Mouse (Mus musculus) heart, adult 9 months (tissue): Measurements from ENCODE around the gene Ubr4.

Source experiments
- DNase-seq, 2 experiments: peaks; one replicate each; pipeline ENCODE4 v3.0.0; 2022; ENCODE audit warnings: low spot score in 2 of 2

Ubr4 gene

DNA sequence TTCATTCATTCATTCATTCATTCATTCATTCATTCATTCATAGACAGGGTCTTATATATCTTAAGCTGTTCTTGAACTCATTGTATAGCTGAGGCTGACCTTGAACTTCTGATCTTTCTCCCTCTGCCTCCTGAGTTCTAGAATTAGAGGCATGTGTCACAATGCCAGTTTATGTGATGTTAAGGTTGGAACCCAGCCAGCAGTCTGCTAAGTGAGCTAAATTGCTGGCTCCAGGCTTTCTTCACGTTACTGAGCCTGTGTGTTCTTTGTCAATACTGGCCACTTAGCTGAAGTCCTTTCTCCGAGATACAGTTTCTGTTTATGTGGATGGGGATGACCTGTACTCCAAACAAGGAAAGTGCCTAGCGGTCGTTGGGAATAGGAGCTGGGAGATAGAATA, 78.5 kb downstream of the Ubr4 start:
- no peak for DNase-seq

DNA sequence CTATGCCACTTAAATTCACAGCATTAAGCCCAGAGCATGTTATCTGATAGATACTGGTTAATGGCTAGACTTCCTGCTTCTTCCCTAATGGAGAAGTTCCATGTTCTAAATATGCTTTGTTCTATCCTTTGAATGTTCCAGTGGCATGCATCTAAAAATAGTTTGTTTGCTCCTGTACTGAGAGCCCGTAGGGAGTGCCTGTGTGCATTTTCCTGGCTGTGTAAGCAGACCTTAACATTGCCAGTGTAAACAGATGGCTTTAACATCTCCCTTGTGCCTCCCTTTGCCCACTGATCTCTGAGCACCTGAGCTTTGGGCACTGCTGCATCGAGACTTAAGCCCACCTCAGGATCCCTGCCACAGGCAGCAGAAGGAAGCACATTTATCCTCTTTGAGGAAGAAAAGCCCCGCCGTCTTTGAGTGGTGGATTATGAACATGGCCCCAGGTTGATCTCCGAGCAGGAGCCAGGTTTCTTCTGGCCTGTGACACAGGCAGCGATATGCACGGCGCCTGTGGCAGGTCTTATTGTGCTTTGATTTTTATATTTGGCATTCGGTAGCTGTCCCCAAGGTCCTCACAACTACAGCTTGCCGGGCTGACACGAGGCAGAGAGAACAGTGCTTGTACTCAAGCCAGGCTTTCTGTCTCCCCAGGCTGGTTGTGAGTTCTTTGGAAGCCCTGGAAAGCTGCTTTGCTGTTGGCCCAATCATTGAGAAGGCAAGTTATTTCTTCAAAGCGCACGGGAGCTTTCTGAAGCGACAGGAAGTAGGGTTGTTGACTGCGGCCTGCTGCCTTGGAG, 80.8 kb downstream of the Ubr4 start:
- peak; percentile 17 to 35 for DNase-seq

DNA sequence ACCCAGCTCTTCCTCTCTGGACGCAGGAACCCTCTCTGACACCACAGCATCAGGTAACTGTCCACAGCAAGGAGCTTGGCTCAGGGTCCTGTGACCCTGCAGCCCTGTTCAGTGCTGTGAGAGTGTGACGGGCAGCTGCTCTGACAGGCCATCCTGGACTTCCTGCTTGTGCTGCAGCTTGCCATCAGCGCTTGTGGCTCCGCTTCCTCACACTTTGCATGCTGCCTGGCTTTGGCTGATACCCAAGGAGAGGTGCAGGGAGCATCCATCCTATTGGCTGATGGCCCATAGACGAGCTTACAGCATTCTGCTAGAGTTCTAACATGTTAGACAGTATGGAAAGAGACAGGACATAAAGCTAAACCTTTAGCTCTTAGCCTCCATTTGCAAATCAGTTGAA, 88.8 kb downstream of the Ubr4 start:
- no peak for DNase-seq

DNA sequence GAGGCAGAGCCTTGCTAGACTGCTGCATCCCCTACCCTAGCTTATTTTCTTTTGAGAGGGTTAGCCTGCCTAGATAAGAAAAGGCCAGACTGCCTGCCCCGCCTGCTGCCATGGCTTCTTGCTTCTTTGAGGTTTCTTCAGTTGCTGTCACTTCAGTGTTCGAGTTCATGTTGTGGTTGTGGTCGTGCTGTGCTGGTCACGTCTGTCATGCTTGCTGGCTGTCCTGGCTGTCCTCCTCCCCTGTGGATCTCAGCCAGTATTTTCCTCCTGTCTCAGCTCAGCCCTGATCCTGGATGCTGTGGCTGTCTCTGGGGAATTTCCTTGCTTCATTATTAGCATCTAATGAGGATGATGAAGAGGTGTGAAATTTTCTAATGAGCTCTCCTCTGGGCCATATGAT, 89.4 kb downstream of the Ubr4 start:
- no peak for DNase-seq

DNA sequence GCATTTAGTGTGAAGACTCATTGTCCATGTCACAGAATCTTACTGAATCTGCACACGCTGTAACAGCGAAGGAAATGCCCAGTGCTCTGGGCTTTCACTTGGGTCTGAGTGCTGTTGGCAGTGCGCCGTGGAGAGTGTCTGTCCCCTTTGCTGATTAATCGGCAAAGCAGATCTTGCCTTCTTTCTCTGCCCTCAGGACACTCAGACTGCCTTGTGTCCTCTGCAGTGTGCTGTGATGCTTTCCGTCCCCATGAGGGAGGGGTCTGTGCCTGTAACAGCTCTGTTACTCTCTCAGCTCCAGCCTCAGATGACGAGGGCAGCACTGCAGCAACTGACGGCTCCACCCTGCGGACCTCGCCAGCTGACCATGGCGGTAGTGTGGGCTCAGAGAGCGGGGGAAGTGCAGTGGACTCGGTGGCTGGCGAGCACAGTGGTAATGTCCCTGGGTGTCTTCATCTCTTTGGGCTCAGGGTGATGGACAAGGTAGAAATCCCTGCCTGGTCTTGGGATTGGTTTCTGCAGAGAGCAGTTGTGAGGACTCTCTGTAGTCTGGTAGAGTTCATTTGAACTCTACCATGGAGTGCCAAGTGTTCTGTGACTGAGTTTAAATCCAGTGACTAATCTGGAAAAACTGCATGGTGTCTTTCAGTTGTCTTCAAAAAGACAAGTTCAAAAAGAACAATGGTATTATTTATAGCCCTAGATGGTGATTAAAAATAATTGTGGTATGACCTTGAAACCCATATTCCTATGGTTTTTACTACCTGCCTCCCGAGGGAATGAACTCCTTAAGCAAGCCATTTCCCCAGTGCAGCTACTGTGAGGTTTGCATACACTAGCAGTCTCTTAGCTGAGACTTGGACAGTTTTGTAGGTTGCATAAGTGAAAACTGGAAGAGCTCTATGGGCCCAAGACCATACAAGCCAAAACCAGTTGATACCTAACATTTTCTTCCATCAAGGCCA, 90.3 kb downstream of the Ubr4 start:
- no peak for DNase-seq

DNA sequence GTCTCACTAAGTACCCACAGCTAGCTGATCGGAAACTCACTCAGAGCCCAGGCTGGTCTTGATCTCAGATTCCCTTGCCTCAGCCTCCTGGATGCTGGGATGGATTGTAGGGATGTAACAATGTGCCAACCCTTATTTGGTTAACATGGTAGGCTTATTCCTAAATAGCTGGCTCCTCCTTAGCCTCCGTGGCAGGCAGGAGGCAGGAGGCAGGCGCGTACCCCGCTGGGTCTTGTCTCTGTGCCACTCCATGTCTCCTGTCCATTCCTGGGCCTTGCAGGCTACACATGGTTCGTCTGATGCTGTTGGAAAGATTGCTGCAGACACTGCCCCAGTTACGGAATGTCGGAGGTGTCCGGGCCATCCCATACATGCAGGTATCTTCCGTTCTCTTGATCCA, 91.9 kb downstream of the Ubr4 start:
- DNase-seq = no peak

DNA sequence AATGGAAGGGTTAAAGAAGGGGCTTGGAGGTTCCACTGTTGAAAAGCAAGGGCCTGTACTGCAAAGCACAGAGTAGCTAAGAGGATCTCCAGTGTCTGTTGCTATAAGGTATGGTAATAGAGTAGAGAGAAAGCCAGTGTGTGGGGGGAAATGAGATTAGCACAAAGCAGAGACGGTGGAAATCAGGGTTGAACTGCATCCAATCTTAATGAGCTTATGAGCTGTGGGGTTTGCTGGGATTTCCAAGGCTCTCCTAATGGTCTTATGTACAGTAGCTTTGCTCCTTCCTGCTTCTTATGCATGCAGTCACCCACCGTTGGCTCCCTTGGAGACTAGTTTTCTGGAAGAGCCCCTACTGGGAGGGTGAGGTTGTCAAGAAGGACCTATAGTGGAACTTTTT, 93.8 kb downstream of the Ubr4 start:
- no peak for DNase-seq

DNA sequence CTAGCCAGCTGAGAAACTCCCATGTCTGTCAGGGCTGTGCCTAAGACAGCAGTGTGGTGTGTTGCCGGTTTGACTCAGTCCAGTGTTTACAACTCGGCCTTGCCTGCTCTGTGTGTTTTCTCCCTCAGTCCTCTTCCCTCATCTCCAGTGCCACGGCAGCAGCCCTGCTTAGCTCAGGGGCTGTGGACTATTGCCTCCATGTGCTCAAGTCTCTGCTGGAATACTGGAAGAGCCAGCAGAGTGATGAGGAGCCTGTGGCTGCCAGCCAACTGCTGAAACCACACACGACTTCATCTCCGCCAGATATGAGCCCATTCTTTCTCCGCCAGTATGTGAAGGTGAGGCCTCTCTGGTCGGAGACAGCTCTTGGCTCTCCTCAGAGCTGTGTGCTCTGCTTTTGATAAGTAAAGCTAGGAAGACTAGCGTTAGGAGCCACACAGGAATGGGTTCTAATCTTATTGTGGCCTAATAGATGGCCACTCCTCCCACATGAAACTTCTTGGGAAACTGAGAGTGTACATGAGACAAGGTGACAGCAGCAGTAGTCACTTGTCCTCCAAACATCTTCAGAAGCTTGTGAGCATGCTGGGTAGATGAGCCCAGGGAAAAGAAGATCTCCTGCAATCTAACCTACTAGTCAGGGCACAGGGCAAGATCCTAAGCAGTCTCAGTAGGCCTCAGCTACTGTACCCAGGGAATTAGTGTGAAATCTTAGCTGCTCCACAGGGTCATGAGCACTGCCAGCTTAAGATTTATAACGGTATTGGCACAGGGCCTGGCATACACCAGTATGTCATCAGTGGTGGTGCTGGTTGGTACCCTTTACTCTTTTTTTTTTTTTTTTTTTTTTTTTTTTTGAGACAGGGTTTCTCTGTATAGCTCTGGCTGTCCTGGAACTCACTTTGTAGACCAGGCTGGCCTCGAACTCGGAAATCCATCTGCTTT, 94.6 kb downstream of the Ubr4 start:
- DNase-seq = no peak

DNA sequence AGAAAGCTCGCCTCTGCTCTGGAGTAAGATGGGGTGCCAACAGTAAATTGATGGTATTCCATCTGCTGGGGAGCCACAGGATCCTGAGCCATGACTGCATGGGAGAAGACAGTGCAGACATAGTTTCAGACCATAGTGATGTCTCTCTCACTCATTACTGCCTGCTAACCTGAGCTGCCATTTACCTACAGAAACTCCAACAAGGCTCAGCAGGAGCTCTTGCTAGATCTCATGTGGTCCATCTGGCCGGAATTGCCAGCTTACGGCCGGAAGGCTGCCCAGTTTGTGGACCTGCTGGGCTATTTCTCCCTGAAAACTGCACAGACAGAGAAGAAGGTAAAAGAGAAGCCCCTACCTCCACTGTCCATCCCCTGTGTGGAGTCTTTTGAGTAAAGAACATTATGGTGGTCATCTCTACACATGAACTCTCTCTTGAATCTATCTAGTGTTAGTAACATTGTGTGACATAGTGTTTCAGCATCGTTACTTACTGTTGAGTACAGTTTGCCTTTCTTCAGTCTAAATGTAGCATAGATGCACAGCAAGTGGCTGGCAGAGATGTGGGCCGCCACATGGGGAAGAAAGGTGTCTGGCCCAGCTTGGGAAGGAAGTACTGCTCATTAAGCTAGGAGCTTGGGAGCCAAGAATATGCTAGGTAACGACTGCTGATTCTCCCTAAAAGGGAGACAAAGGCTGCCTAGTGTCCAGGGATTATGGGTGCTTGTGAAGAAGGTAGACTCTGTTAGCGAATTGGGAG, 100.7 kb downstream of the Ubr4 start:
- DNase-seq = no peak

DNA sequence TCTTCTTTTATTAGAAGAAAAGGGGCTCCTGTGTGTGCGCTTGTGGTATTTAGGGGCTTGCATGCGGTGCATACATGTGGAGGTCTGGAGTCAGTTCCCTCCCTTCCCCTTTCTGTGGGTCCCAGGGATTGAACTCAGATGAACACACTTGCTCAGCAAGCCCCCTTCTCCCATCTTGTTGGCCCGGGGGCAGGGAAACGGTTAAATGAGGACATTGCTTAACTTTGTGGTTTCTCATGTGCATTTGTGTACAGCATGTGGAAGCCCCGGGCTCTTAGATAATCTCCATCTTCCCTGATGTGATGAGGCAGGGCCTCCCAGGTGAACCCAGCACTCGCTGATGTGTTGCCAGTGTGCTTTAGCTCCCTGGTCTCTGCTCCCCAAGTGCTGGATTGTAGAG, 101.9 kb downstream of the Ubr4 start:
- no peak for DNase-seq

DNA sequence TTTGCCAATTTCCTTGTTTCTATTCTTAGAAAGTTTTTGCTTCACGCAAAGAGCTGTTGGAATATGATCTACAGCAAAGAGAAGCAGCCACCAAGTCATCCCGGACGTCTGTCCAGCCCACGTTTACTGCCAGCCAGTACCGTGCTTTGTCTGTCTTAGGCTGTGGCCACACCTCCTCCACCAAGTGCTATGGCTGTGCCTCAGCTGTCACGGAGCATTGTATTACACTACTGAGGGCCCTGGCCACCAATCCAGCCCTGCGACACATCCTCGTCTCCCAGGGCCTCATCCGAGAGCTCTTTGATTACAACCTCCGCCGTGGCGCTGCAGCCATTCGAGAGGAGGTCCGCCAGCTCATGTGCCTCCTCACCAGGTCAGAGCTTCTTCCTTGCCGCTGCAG, 107.6 kb downstream of the Ubr4 start:
- no peak for DNase-seq

DNA sequence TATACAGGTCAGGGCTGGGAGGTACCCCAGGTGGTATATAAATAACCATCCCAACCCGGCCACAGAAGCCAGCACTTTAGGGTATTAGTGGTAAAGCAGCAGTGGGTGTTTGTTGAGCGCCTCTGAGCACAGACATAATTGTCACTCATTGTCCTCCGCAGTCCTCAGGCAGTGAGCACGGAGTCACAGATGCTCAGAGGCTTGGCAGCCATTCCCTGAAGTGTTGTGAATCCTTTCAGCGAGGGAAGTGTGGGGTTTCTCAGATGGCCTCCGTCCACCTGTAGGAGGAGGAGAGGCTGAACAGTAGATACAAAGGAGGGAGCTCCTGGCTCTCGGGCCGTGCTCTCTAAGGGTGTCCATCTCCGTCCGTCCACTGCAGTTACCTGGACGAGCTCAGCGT, 111.8 kb downstream of the Ubr4 start:
- no peak for DNase-seq

DNA sequence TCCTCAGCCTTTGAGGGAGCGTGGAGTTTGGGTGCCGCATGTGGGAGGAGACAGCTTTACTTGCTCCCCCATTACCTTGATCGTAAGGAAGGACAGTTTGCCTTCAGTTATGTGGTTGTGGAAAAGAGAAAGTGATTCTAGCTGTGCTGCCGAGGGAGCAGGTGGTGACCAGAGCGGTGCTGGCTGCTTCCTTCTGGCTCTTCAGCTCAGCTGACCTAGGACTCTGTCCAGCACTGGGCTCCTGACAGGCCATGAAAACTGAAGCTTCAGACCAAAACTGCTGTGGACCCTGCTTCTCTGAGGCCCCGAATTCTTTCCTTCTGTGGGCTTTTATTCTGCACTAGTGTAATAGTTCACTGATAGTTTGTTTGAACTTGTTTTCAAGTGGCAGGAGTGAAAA, 114.1 kb downstream of the Ubr4 start:
- DNase-seq = no peak

DNA sequence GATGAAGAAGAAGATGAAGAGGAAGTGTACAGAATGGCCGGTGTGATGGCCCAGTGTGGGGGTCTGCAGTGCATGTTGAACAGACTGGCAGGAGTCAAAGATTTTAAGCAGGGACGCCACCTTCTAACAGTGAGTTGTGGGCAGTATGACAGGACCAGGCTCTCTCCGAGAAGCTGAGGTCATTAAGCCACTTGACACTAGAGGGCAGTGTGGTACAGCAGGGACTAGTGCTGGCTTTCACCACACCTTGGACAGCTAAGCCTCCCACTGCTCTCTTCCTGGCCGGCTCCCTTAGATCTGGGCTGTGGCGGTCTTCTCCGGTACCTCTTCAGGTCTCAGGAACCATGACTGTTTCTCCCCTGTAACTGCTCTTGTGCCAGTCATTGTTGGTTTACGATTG, 117.8 kb downstream of the Ubr4 start:
- peak; percentile 60 to 84 for DNase-seq

DNA sequence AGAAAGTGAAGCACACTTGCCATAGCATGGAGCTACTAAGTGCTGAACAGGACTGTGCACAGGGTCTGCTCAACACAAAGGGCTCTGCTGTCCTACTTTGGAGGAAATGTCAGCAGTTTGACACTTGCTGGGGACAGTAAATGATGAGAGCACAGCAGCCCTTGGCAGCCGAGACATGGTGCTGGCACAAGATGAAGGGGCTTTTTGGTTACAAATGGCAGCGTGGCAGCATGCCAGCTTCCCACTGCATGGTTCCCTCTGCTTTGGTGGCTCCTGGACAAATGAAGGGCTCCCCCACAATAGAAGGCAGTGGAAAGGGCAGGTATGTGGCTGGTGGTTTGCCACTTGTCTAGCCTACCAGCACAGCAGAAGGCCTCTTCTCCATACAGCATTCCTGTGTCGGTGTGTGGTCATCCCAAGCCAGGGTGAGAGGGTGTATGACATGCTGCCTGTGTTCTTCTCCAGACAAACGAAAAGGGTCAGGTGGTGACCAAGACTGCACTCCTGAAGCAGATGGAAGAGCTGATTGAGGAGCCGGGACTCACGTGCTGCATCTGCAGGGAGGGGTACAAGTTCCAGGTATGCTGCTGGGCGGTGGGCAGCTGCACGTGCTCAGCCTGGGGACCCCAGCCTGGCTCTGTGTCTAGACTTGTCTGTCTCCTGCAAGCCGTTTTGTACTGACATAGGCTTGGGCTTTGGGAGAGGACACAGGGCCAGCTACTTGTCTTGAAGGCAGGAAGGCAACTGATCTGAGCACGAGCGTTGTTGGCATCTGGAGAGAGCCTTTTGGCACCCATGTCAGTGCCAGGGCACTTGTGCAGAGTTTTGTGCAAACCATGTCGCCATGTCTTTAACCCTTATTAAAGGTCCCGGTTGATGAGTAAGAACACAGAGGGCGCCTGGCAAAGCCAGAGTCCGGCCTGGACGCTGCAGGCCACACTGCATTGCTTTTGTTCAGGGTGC, 124.5 kb downstream of the Ubr4 start:
- no peak for DNase-seq

DNA sequence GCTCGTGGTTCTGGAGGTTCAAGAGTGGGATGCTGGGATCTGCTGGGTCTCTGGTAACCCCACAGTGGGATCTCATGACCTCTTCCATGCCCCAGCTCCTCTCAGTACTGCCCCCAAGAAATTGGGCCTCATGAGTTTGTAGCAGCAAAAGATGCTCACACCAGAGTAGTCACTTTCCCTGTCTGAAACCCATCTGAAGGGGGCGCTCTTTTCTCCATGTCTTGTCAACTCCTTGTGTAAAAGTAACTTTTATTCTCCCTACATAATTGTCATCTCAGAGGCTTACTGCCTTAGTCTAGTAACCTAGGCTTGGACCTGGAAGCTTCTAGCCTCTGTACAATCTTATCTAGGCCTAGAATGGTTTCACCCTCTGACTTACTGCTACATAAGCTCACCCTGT, 125.6 kb downstream of the Ubr4 start:
- no peak for DNase-seq

DNA sequence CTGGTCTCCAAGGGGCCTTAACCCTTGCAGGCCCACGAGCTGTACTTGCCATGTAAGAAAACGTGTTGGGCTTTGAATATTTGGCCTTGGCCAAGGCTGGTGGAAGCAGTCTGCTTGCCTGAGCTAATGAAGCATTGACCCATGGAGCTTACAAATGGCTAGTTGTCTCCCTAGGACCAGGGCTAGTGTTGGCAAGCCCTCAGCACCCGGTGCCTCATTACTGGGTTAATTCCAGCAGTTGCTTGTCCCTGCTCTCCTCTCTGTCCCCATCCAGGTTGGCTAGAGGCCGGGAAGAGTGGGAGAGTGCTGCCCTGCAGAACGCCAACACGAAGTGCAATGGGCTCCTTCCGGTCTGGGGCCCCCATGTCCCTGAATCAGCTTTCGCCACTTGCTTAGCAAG, 126.8 kb downstream of the Ubr4 start:
- no peak for DNase-seq

DNA sequence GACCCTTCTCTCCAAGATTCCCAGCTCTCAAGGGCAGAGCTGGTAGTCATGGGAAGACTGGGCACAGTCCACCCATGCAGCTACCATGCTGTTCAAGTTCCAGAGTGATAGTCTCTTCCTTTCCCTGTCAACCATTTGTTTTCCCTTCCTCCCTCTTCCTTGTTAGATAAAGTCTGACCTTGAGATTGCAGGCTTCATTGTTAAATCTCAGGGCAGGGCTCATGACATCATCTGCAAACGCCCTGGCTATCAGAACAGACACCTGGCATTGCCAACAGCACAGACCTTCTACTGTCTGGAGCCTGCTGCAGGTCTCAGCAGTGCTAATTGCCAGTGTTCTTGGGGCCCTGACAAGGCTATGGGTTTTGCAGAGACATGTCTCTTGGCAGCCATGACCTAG, 129.0 kb downstream of the Ubr4 start:
- DNase-seq = no peak

DNA sequence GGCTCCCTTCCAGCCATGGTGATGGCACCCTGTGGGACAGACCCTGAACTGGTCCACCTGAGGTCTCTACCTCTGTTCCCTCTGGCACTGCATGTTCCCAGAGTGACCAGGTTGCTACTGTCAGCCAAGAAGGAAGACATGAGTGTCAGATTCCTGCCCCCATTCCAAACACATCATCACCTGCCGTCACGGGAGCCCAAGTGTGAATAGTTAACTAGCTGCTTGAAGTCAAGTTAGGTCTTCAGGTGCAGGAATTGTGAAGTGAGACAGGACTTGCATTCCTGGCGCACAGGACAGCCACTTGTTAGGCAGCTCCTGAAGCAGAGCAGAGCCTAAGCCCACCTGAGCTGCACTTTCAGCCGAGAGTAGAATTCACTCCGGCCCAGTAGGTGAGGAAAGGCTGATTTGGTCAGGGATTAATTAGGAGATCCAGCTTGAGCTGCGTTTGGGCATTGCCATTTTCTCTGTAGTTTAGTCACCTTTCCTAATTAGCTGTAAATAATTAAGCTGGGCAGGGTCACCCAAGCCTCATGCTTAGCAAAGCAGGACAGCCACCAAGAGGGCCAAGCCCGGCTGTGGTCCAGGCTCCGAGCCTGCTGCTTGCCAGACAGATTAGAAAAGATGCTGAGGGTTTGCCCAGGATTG, 131.2 kb downstream of the Ubr4 start:
- DNase-seq = no peak
